Mouse (Mus musculus): ENCODE measurements around the gene Akap2.

GRCm38 (mm10) chr4:57728611-57729183 is 11.2 kb downstream of the Akap2 start:
- TF ChIP-seq CTCF (IDR thresholded peaks at IDR 0.05; ENCODE audit: low read depth) (no peak), EP300 (optimal IDR thresholded peaks at IDR 0.05) (no peak)

Data from stomach, postnatal 0 days (tissue).